9 mouse cellular contexts compared by ENCODE assay signal in genomic region chr1:45311962-45312361, GRCm38 (mm10). TPM values are rescaled to one million over a fixed set of nuclear protein-coding genes. Genes with fewer than 3 reads are reported as not detected.
A peak's percentile ranks its signal among the peaks of the same experiment; 100 is the strongest.
DNase-seq lines count a peak whose midpoint lies in the region; ATAC-seq and TF ChIP-seq lines count a peak whose summit lies in the region.
"Had no signal": no experiment of that assay in that cellular context is flagged by ENCODE, and none has a peak within 500 bp of the region (broad histone marks: within the 10 kb centered on the region; RNA-seq: fewer than 3 reads in every experiment).

No protein-coding gene starts in this region.

- no peaks in the 10 kb centered on the region for H3K36me3 ChIP-seq in forebrain, embryonic 10.5 days (replicated peaks)
- H3K36me3 ChIP-seq in forebrain, embryonic 12.5 days (replicated peaks): no peaks in the 10 kb centered on the region
- no peaks in the 10 kb centered on the region for H3K36me3 ChIP-seq in liver, adult 2 months (ENCODE audit: control insufficient read depth, insufficient read depth, low read length)
- no peaks in the 10 kb centered on the region for H3K36me3 ChIP-seq in liver, postnatal 0 days (replicated peaks; ENCODE audit: insufficient read depth, low read length)
- H3K36me3 ChIP-seq in heart, postnatal 0 days (replicated peaks; ENCODE audit: control insufficient read depth, insufficient read depth, low read length): no peaks in the 10 kb centered on the region
- H3K36me3 ChIP-seq in neural tube, embryonic 14.5 days (ENCODE audit: control insufficient read depth, insufficient read depth, low read length): no peaks in the 10 kb centered on the region

- no peak for ATAC-seq in forebrain, embryonic 12.5 days (ENCODE audit: low FRiP score)
- no peak for ATAC-seq in liver, postnatal 0 days
- no peak for ATAC-seq in heart, postnatal 0 days (ENCODE audit: insufficient read depth, low read depth)
- no peak for ATAC-seq in neural tube, embryonic 14.5 days (ENCODE audit: low read depth)

- no peak for TF ChIP-seq CTCF in liver, adult 2 months (IDR thresholded peaks at IDR 0.05; ENCODE audit: low read depth, low read length)
- TF ChIP-seq CTCF in liver, postnatal 0 days (IDR thresholded peaks at IDR 0.05; ENCODE audit: low read depth): no peak
- no peak for TF ChIP-seq CTCF in heart, postnatal 0 days (IDR thresholded peaks at IDR 0.05; ENCODE audit: low read depth)

- no peak for TF ChIP-seq POLR2A in liver, adult 2 months (IDR thresholded peaks at IDR 0.05; ENCODE audit: extremely low read depth, insufficient read depth, low read length)

- H3K27ac ChIP-seq in forebrain, embryonic 10.5 days: peak overlapping the region; percentile 80; the same call in 1 of the 2 replicates
- H3K27ac ChIP-seq in forebrain, embryonic 12.5 days: no peak overlapping the region
- no peak overlapping the region for H3K27ac ChIP-seq in liver, adult 2 months (replicated peaks; ENCODE audit: insufficient read depth, low read depth, low read length)
- H3K27ac ChIP-seq in liver, postnatal 0 days (ENCODE audit: low read depth): no peak overlapping the region
- peak overlapping the region; percentile 75 for H3K27ac ChIP-seq in heart, postnatal 0 days (ENCODE audit: low read depth)
- H3K27ac ChIP-seq in neural tube, embryonic 14.5 days (ENCODE audit: low read depth, low read length): no peak overlapping the region

- no peaks in the 10 kb centered on the region for H3K9me3 ChIP-seq in forebrain, embryonic 10.5 days
- H3K9me3 ChIP-seq in forebrain, embryonic 12.5 days: no peaks in the 10 kb centered on the region
- no peaks in the 10 kb centered on the region for H3K9me3 ChIP-seq in liver, postnatal 0 days (ENCODE audit: low read length)
- no peaks in the 10 kb centered on the region for H3K9me3 ChIP-seq in heart, postnatal 0 days (replicated peaks; ENCODE audit: control insufficient read depth, low read length)
- H3K9me3 ChIP-seq in neural tube, embryonic 14.5 days (ENCODE audit: control insufficient read depth, low read length): no peaks in the 10 kb centered on the region

- peaks cover 10% of the 10 kb centered on the region for H3K4me1 ChIP-seq in forebrain, embryonic 10.5 days
- H3K4me1 ChIP-seq in forebrain, embryonic 12.5 days: no peaks in the 10 kb centered on the region
- no peaks in the 10 kb centered on the region for H3K4me1 ChIP-seq in liver, adult 2 months (ENCODE audit: control insufficient read depth, insufficient read depth, low read length)
- no peaks in the 10 kb centered on the region for H3K4me1 ChIP-seq in liver, postnatal 0 days (ENCODE audit: insufficient read depth)
- H3K4me1 ChIP-seq in heart, postnatal 0 days (ENCODE audit: control insufficient read depth, insufficient read depth): no peaks in the 10 kb centered on the region
- H3K4me1 ChIP-seq in neural tube, embryonic 14.5 days (ENCODE audit: control insufficient read depth, insufficient read depth, low read length): no peaks in the 10 kb centered on the region

- no peaks in the 10 kb centered on the region for H3K79me2 ChIP-seq in liver, adult 2 months (ENCODE audit: control insufficient read depth, insufficient read depth, low read length)

- peak overlapping the region; percentile 36 for H3K4me3 ChIP-seq in forebrain, embryonic 10.5 days
- H3K4me3 ChIP-seq in forebrain, embryonic 12.5 days (replicated peaks): no peak overlapping the region
- peak overlapping the region; percentile 33; the same call in 1 of the 2 replicates for H3K4me3 ChIP-seq in liver, adult 2 months (ENCODE audit: insufficient read depth, low read depth, low read length)
- H3K4me3 ChIP-seq in liver, postnatal 0 days (ENCODE audit: low read depth, low read length): no peak overlapping the region
- peak overlapping the region; percentile 39 for H3K4me3 ChIP-seq in heart, postnatal 0 days (ENCODE audit: low read depth, low read length)
- peak overlapping the region; percentile 16; the same call in 1 of the 2 replicates for H3K4me3 ChIP-seq in neural tube, embryonic 14.5 days (ENCODE audit: low read depth, low read length)

- no peak overlapping the region for H3K4me2 ChIP-seq in forebrain, embryonic 12.5 days
- H3K4me2 ChIP-seq in liver, postnatal 0 days (ENCODE audit: low read depth, low read length): no peak overlapping the region
- H3K4me2 ChIP-seq in heart, postnatal 0 days (ENCODE audit: low read depth, low read length): peak overlapping the region; percentile 12; the same call in 1 of the 2 replicates
- no peak overlapping the region for H3K4me2 ChIP-seq in neural tube, embryonic 14.5 days (ENCODE audit: low read depth, low read length)

- H3K27me3 ChIP-seq in forebrain, embryonic 10.5 days (ENCODE audit: poor library complexity, severe bottlenecking): no peaks in the 10 kb centered on the region
- H3K27me3 ChIP-seq in forebrain, embryonic 12.5 days: no peaks in the 10 kb centered on the region
- no peaks in the 10 kb centered on the region for H3K27me3 ChIP-seq in liver, adult 2 months (ENCODE audit: control insufficient read depth, insufficient read depth, low read length)
- no peaks in the 10 kb centered on the region for H3K27me3 ChIP-seq in liver, postnatal 0 days (ENCODE audit: insufficient read depth, low read length)
- no peaks in the 10 kb centered on the region for H3K27me3 ChIP-seq in heart, postnatal 0 days (ENCODE audit: control insufficient read depth, insufficient read depth, low read length)
- H3K27me3 ChIP-seq in neural tube, embryonic 14.5 days (ENCODE audit: control insufficient read depth, insufficient read depth, low read length): no peaks in the 10 kb centered on the region

- no peak overlapping the region for H3K9ac ChIP-seq in forebrain, embryonic 12.5 days
- H3K9ac ChIP-seq in liver, adult 2 months (ENCODE audit: low read depth, low read length): no peak overlapping the region
- no peak overlapping the region for H3K9ac ChIP-seq in liver, postnatal 0 days (replicated peaks)
- H3K9ac ChIP-seq in heart, postnatal 0 days (replicated peaks; ENCODE audit: low read depth, low read length): peak overlapping the region; percentile 22; the same call in 1 of the 2 replicates
- no peak overlapping the region for H3K9ac ChIP-seq in neural tube, embryonic 14.5 days (replicated peaks; ENCODE audit: low read depth, low read length)

- no peak for DNase-seq in forebrain, embryonic 10.5 days (ENCODE audit: extremely low spot score, low spot score)
- no peak for DNase-seq in liver, adult 2 months (ENCODE audit: extremely low read depth, low read depth, low spot score)
- DNase-seq in liver, postnatal 0 days: no peak
- DNase-seq in heart, postnatal 0 days (ENCODE audit: low spot score): no peak
- no peak for DNase-seq in ovary, postnatal 14 days (ENCODE audit: low spot score)
- no peak for DNase-seq in adrenal gland, adult 8-10 months
- DNase-seq: right cerebral cortex, postnatal 4 days had no signal

- TF ChIP-seq EP300 in liver, postnatal 0 days (IDR thresholded peaks at IDR 0.05; ENCODE audit: low read depth): no peak
- no peak for TF ChIP-seq EP300 in heart, postnatal 0 days (IDR thresholded peaks at IDR 0.05; ENCODE audit: low read depth)

RNA-seq across cellular contexts. Expression of gene Col3a1, which starts 0.6 kb away (rescaled TPM):
- polyA plus RNA-seq in forebrain, embryonic 10.5 days (2016; fragmentation: Nextera tagmentation; extraction: Ambion mirVana): 291 and 293 TPM in 2 replicates
- 368 and 403 TPM in 2 replicates for polyA plus RNA-seq in forebrain, embryonic 12.5 days (2016; fragmentation: Nextera tagmentation; extraction: Ambion mirVana)
- 28.3 and 31.3 TPM in 2 replicates for total RNA-seq in liver, adult 2 months (2014; rRNA removed)
- 5.3 and 6.1 TPM in 2 replicates for polyA plus RNA-seq in liver, adult 2 months (2012; rRNA removed)
- 48.6 and 58.8 TPM in 2 replicates for polyA plus RNA-seq in liver, postnatal 0 days (2015; fragmentation: Nextera tagmentation; extraction: Ambion mirVana)
- total RNA-seq in heart, postnatal 0 days (2014; rRNA removed; ENCODE audit: low replicate concordance): 589 and 800 TPM in 2 replicates
- polyA plus RNA-seq in heart, postnatal 0 days (2015; fragmentation: Nextera tagmentation; extraction: Ambion mirVana): 584 and 614 TPM in 2 replicates
- 12.0 and 501 TPM in 2 replicates for polyA plus RNA-seq in neural tube, embryonic 14.5 days (2014; fragmentation: Nextera tagmentation; extraction: Ambion mirVana)
- 10 to 100 TPM; 32.9 to 97.5 (median 53.0) TPM for total RNA-seq in adrenal gland, adult 8-10 months (2022)

Comparison
In these comparisons a context has a peak if more than half of its experiments do, and no peak if none do; other contexts are left out.
1. H3K27ac ChIP-seq: peak in forebrain, embryonic 10.5 days (single experiment) and heart, postnatal 0 days (single experiment); none in forebrain, embryonic 12.5 days (single experiment), liver, adult 2 months (single experiment), liver, postnatal 0 days (single experiment) and neural tube, embryonic 14.5 days (single experiment).
2. H3K4me3 ChIP-seq: peak in forebrain, embryonic 10.5 days (single experiment), liver, adult 2 months (single experiment), heart, postnatal 0 days (single experiment) and neural tube, embryonic 14.5 days (single experiment); none in forebrain, embryonic 12.5 days (single experiment) and liver, postnatal 0 days (single experiment).